Mouse (Mus musculus) forebrain, embryonic 12.5 days (tissue): ENCODE data around the gene Arhgef33. TPM values are rescaled to one million over a fixed set of nuclear protein-coding genes. Genes with fewer than 3 reads are reported as not detected.
A peak's percentile ranks its signal among the peaks of the same experiment; 100 is the strongest.
"Not testable (repeated sequence)": the region's sequence is repeated elsewhere in the genome, so short reads cannot be mapped to it uniquely, and the experiment has no call there.

Experiments
- ATAC-seq: fragments of 200-750 bp; cut with Nextera tagmentation; 2 replicates; pipeline ENCODE4 v1.8.0; 2017; ENCODE audit warnings: moderate TSS enrichment; ENCODE audit not compliant: low FRiP score
- H3K27ac ChIP-seq: fragments of 300-500 bp; sonication (generic); 2 replicates; pipeline ENCODE4 v1.5.1; 2016; ENCODE audit warnings: mild to moderate bottlenecking
- H3K27me3 ChIP-seq: fragments of 300-500 bp; sonication (generic); 2 replicates; pipeline ENCODE4 v1.6.1; 2016; ENCODE audit warnings: mild to moderate bottlenecking
- H3K36me3 ChIP-seq: fragments of 300-500 bp; sonication (generic); replicated peaks from 2 replicates; pipeline ENCODE4 v1.6.1; 2016; ENCODE audit warnings: mild to moderate bottlenecking
- H3K4me1 ChIP-seq: fragments of 300-500 bp; sonication (generic); 2 replicates; pipeline ENCODE4 v1.6.1; 2016
- H3K4me2 ChIP-seq: fragments of 300-500 bp; sonication (generic); 2 replicates; pipeline ENCODE4 v1.6.1; 2016; ENCODE audit warnings: mild to moderate bottlenecking, moderate library complexity
- H3K4me3 ChIP-seq: fragments of 300-500 bp; sonication (generic); replicated peaks from 2 replicates; pipeline ENCODE4 v1.5.1; 2016; ENCODE audit warnings: mild to moderate bottlenecking
- H3K9ac ChIP-seq: fragments of 300-500 bp; sonication (generic); 2 replicates; pipeline ENCODE4 v1.6.1; 2016; ENCODE audit warnings: mild to moderate bottlenecking
- H3K9me3 ChIP-seq: fragments of 300-500 bp; sonication (generic); 2 replicates; pipeline ENCODE4 v1.6.1; 2016
- WGBS: fragments of 180-500 bp; shearing (Covaris S2); methylation state at CpG from one replicate; pipeline ENCODE4 v1.1.7; 2016; 5-methylcytosine and 5-hydroxymethylcytosine counted together
- polyA plus RNA-seq: library from polyadenylated mRNA; unstranded; fragments of >200 nt; fragmentation: Nextera tagmentation; extraction: Ambion mirVana; gene quantifications from 2 replicates; pipeline ENCODE4 v1.2.1, GENCODE M21; 2016

Gene Arhgef33
- polyA plus RNA-seq, 1 experiment from 2014 or later = 0.74 TPM

GRCm38 (mm10) chr17:80360245-80360644 lies 53.0 kb downstream of the Arhgef33 start:
- no peak for ATAC-seq
- WGBS = 84% methylated on average over 8 of the region's 8 CpGs
- H3K4me2 ChIP-seq = no peak overlapping the region

GRCm38 (mm10) chr17:80367276-80367675 lies 60.1 kb downstream of the Arhgef33 start:
- H3K9ac ChIP-seq = no peak overlapping the region
- H3K4me2 ChIP-seq = no peak overlapping the region
- H3K27me3 ChIP-seq = 0 out of 2 replicates have a peak, but pooled peaks cover 10% of the 10 kb centered on the region
- no peaks in the 10 kb centered on the region for H3K9me3 ChIP-seq
- H3K4me1 ChIP-seq = no peaks in the 10 kb centered on the region
- H3K4me3 ChIP-seq = no peak overlapping the region
- no peak overlapping the region for H3K27ac ChIP-seq
- H3K36me3 ChIP-seq = no peaks in the 10 kb centered on the region
- ATAC-seq = no peak
- 96% methylated on average over 5 of the region's 5 CpGs for WGBS

More at GRCm38 (mm10) chr17:80360245-80360644, 53.0 kb downstream of the Arhgef33 start:
- no peak overlapping the region for H3K27ac ChIP-seq
- H3K9ac ChIP-seq = no peak overlapping the region
- no peaks in the 10 kb centered on the region for H3K27me3 ChIP-seq
- H3K4me3 ChIP-seq = no peak overlapping the region
- no peaks in the 10 kb centered on the region for H3K4me1 ChIP-seq
- no peaks in the 10 kb centered on the region for H3K9me3 ChIP-seq
- no peaks in the 10 kb centered on the region for H3K36me3 ChIP-seq

- Histone ChIP-seq H3K27ac (no peak overlapping the region), H3K4me1 (peaks cover 6% of the 10 kb centered on the region), H3K36me3 (no peaks in the 10 kb centered on the region), H3K9ac (no peak overlapping the region), H3K4me3 (no peak overlapping the region), H3K9me3 (no peaks in the 10 kb centered on the region), H3K27me3 (peaks cover 14% of the 10 kb centered on the region; the same call in 1 of the 2 replicates), H3K4me2 (no peak overlapping the region)
- no peak for ATAC-seq
- WGBS = 81% methylated on average over 9 of the region's 9 CpGs
Measured at GRCm38 (mm10) chr17:80368606-80369005, 61.4 kb downstream of the Arhgef33 start.

GRCm38 (mm10) chr17:80372989-80373725 lies 66.0 kb downstream of the Arhgef33 start, which contains the start of gene Gm10190:
TSS of gene Gm10190 (minus strand) at chr17:80373541.
- peak; percentile 98 for ATAC-seq
- peak within 1 kb of the TSS; percentile 76 for H3K4me2 ChIP-seq
- H3K4me3 ChIP-seq = peak within 1 kb of the TSS; percentile 49
- peaks cover 8% of the 10 kb centered on the region for H3K4me1 ChIP-seq
- 5% methylated on average over 96 of the region's 102 CpGs for WGBS
- H3K27me3 ChIP-seq = peaks cover 31% of the 10 kb centered on the region
- H3K9me3 ChIP-seq = no peaks in the 10 kb centered on the region
- no peaks in the 10 kb centered on the region for H3K36me3 ChIP-seq
- peak within 1 kb of the TSS; percentile 70 for H3K9ac ChIP-seq
- H3K27ac ChIP-seq = peak within 1 kb of the TSS; percentile 44; the same call in 1 of the 2 replicates

- Histone ChIP-seq H3K36me3 (no peaks in the 10 kb centered on the region), H3K9ac (peak overlapping the region; percentile 70), H3K9me3 (no peaks in the 10 kb centered on the region), H3K27me3 (peaks cover 31% of the 10 kb centered on the region), H3K4me3 (peak overlapping the region; percentile 49), H3K4me1 (peaks cover 8% of the 10 kb centered on the region), H3K27ac (no peak overlapping the region), H3K4me2 (peak overlapping the region; percentile 76)
- peak; percentile 83 for ATAC-seq
- 20% methylated on average over 28 of the region's 29 CpGs for WGBS
Measured at GRCm38 (mm10) chr17:80373726-80374096, 66.5 kb downstream of the Arhgef33 start.

- H3K4me3 ChIP-seq, H3K36me3 ChIP-seq, H3K4me2 ChIP-seq, H3K27ac ChIP-seq, ATAC-seq, H3K9ac ChIP-seq, H3K9me3 ChIP-seq, H3K4me1 ChIP-seq: not testable (repeated sequence)
- H3K27me3 ChIP-seq = peaks cover 17% of the 10 kb centered on the region
Measured at GRCm38 (mm10) chr17:80378386-80378785, 71.2 kb downstream of the Arhgef33 start.

- Histone ChIP-seq H3K4me1 (no peaks in the 10 kb centered on the region), H3K4me3 (no peak overlapping the region), H3K9me3 (no peaks in the 10 kb centered on the region), H3K27ac (no peak overlapping the region), H3K4me2 (no peak overlapping the region), H3K27me3 (no peaks in the 10 kb centered on the region), H3K36me3 (no peaks in the 10 kb centered on the region), H3K9ac (no peak overlapping the region)
- 68% methylated on average over 1 of the region's 1 CpGs for WGBS
- ATAC-seq = no peak
Measured at GRCm38 (mm10) chr17:80385671-80386070, 78.5 kb downstream of the Arhgef33 start.

GRCm38 (mm10) chr17:80390024-80390423 lies 82.8 kb downstream of the Arhgef33 start:
- no peak overlapping the region for H3K27ac ChIP-seq
- H3K9me3 ChIP-seq = no peaks in the 10 kb centered on the region
- 67% methylated on average over 10 of the region's 10 CpGs for WGBS
- H3K36me3 ChIP-seq = no peaks in the 10 kb centered on the region
- no peak overlapping the region for H3K9ac ChIP-seq
- H3K4me1 ChIP-seq = peaks cover 6% of the 10 kb centered on the region; the same call in 1 of the 2 replicates
- H3K4me2 ChIP-seq = no peak overlapping the region
- H3K4me3 ChIP-seq = no peak overlapping the region
- H3K27me3 ChIP-seq = no peaks in the 10 kb centered on the region
- ATAC-seq = no peak

- Histone ChIP-seq H3K27me3 (no peaks in the 10 kb centered on the region), H3K36me3 (peaks cover 4% of the 10 kb centered on the region; the same call in 1 of the 2 replicates), H3K9ac (peak overlapping the region; percentile 50), H3K9me3 (no peaks in the 10 kb centered on the region), H3K4me1 (peaks cover 6% of the 10 kb centered on the region; the same call in 1 of the 2 replicates), H3K4me2 (peak overlapping the region; percentile 65), H3K4me3 (peak overlapping the region; percentile 47), H3K27ac (no peak overlapping the region)
- ATAC-seq = peak; percentile 88
- WGBS = 12% methylated on average over 17 of the region's 17 CpGs
Measured at GRCm38 (mm10) chr17:80391423-80392403, 84.5 kb downstream of the Arhgef33 start.

- H3K27me3 ChIP-seq = no peaks in the 10 kb centered on the region
- 93% methylated on average over 7 of the region's 7 CpGs for WGBS
Measured at GRCm38 (mm10) chr17:80398243-80398642, 91.0 kb downstream of the Arhgef33 start.

GRCm38 (mm10) chr17:80411182-80411581 lies 104.0 kb downstream of the Arhgef33 start:
- Histone ChIP-seq H3K36me3 (peaks cover 76% of the 10 kb centered on the region), H3K9me3 (no peaks in the 10 kb centered on the region), H3K27me3 (no peaks in the 10 kb centered on the region), H3K4me2 (no peak overlapping the region), H3K9ac (no peak overlapping the region), H3K4me3 (no peak overlapping the region), H3K4me1 (no peaks in the 10 kb centered on the region), H3K27ac (no peak overlapping the region)
- WGBS = 69% methylated on average over 1 of the region's 1 CpGs
- ATAC-seq = no peak

More at GRCm38 (mm10) chr17:80398243-80398642, 91.0 kb downstream of the Arhgef33 start:
- H3K4me1 ChIP-seq = no peaks in the 10 kb centered on the region
- no peaks in the 10 kb centered on the region for H3K9me3 ChIP-seq
- no peak overlapping the region for H3K4me2 ChIP-seq
- no peak overlapping the region for H3K27ac ChIP-seq
- no peak for ATAC-seq
- no peak overlapping the region for H3K9ac ChIP-seq
- peaks cover 34% of the 10 kb centered on the region for H3K36me3 ChIP-seq
- no peak overlapping the region for H3K4me3 ChIP-seq

- Histone ChIP-seq H3K9me3 (no peaks in the 10 kb centered on the region), H3K27ac (no peak overlapping the region), H3K4me1 (no peaks in the 10 kb centered on the region), H3K27me3 (no peaks in the 10 kb centered on the region), H3K36me3 (peaks cover 58% of the 10 kb centered on the region), H3K4me2 (no peak overlapping the region), H3K4me3 (no peak overlapping the region), H3K9ac (no peak overlapping the region)
- no peak for ATAC-seq
- 89% methylated on average over 10 of the region's 10 CpGs for WGBS
Measured at GRCm38 (mm10) chr17:80418572-80419210, 111.5 kb downstream of the Arhgef33 start.
